Mouse (Mus musculus) left cerebral cortex, adult 9 months (tissue): ENCODE measurements around the gene Ccr6.

ENCODE experiments used
- DNase-seq, 2 experiments: peaks; one replicate each; pipeline ENCODE4 v3.0.0; 2022; ENCODE audit warnings: low spot score in 2 of 2

Ccr6 gene

GRCm38 (mm10) chr17:8233618-8234214 is 2.1 kb upstream of the Ccr6 start:
- DNase-seq: no peak

GRCm38 (mm10) chr17:8234537-8234936 is 1.3 kb upstream of the Ccr6 start:
- no peak for DNase-seq

GRCm38 (mm10) chr17:8238012-8238710 is 2.3 kb downstream of the Ccr6 start:
- DNase-seq: peak in 1 of 2 experiments; percentile 28

DNA sequence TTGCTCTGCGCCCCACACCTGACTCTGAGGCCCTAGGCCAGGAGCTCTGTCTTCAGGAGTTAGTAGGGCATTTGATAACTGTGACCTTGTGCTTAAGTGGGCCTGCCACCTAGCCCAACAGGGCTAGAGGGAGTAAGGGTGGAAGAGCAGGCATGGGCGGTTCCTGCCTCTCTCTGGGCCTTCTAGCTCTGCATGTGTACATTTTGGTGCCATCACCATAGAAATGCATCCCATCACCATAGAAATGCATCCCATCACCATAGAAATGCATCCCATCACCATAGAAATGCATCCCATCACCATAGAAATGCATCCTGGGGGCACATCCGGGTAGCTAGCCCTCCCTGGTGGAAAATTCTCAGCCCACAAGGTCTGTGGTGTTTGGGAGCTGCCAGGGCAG is 3.7 kb downstream of the Ccr6 start:
- DNase-seq: no peak

GRCm38 (mm10) chr17:8240517-8240916 is 4.7 kb downstream of the Ccr6 start:
- no peak for DNase-seq

DNA sequence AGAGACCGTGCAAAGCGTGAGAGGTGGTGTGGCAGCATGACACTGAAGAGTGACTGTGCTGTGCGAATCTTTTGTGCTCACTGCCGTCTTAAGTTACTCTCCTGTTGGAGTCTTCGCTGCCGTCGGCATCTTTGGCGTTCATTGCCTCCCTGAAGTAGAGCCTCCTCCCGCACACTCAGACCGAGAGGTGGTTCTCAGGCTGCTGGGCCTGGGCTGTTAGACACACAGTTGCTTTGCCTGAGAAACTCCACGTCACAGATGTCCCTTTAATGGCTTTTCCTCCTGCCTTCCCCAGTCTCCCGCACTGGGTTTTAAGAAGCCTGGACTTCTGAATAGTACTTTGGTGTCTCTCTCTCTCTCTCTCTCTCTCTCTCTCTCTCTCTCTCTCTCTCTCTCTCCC is 5.8 kb downstream of the Ccr6 start:
- no peak for DNase-seq

GRCm38 (mm10) chr17:8242186-8242585 is 6.3 kb downstream of the Ccr6 start:
- DNase-seq: no peak

GRCm38 (mm10) chr17:8244124-8244523 is 8.3 kb downstream of the Ccr6 start:
- DNase-seq: no peak

DNA sequence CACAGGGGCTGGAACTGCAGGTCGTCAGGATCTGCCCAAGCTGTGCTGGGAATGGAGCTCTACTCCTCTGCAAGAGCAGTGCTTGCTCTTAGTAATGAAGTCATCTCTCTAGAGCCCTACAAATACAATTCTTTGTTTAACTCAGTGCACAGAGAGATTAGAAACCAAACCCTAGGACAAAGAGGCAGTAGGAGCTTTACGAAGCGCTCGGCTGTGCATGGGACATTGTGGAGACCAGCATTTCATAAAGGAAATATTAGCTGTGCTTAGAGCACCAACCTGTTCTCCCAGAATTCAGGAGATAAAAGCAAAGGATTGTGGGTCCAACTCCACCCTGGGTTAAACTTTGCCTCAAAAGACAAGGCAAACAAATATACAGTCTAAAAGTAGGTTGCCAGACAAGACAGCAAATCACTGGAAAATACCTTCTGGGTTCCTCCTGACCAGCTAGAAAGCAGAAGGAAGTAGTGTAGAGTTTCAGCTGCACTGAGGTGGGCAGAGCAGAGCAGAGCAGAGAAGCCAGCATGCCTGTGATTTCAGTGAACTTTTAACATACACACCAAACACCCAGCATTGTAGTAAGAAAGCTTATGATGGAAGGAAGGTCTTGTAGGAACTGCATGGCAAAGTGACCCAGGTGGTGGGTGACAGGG is 10.4 kb downstream of the Ccr6 start:
- no peak for DNase-seq

- DNase-seq: no peak
Observed at GRCm38 (mm10) chr17:8251704-8252103, 15.9 kb downstream of the Ccr6 start.

- DNase-seq: no peak
Observed at GRCm38 (mm10) chr17:8254268-8254667, 18.4 kb downstream of the Ccr6 start.

DNA sequence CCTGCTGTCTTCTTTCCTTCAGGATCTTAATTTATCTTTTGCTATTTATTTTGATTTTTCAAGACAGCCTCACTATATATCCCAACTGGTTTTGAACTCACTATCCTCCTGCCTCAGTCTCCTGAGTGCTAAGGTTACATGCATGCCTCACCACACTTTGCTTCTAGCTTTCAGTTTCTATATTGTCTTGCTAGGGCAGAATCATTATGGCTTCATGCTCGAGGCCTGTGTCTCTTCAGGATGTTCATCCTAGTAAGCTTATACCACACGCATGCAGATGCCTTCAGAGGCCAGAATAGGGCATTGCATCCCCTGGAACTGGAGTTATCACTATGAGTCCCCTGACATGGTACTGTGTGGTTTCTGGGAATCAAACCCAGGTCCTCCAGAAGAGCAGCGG is 19.1 kb downstream of the Ccr6 start:
- DNase-seq: no peak

DNA sequence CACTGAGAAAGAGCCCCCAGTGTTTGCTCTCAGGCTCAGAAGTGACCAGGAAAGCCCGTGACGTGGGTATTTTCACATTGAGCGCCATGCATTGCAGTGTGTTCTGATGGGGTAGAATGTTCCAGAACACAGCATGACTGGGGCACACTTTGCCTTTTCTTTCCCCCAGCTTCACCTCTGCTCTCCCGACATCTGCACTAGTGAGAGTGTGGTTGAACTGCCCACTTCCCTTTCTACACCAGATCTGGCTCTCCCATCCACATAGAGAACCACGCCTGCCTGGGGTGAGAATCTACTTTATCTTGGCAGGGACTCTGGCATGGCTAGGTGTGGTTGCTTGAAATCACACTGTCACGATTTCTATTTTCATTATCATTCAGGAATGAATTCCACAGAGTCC is 19.7 kb downstream of the Ccr6 start:
- no peak for DNase-seq

DNA sequence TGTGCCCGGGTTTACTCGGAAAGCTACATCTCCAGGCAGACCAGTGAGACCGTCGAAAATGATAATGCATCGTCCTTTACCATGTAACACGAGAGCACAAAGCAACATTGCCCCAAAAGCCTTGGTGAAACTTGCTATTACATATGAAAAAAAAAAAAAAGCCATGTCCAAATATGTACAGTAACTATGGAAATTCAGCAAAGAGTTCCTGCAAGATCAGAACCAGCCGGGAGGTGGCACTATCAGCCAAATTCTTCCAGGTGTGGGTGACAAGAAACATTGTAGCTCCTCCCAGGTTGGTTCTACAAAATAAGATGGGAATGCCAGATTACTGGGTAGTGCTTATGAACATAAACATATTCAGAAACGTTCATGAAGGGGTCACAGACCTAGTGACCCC is 21.1 kb downstream of the Ccr6 start:
- DNase-seq: no peak

- peak; percentile 61 to 81 for DNase-seq
Observed at GRCm38 (mm10) chr17:8264638-8265037, 28.8 kb downstream of the Ccr6 start.

DNA sequence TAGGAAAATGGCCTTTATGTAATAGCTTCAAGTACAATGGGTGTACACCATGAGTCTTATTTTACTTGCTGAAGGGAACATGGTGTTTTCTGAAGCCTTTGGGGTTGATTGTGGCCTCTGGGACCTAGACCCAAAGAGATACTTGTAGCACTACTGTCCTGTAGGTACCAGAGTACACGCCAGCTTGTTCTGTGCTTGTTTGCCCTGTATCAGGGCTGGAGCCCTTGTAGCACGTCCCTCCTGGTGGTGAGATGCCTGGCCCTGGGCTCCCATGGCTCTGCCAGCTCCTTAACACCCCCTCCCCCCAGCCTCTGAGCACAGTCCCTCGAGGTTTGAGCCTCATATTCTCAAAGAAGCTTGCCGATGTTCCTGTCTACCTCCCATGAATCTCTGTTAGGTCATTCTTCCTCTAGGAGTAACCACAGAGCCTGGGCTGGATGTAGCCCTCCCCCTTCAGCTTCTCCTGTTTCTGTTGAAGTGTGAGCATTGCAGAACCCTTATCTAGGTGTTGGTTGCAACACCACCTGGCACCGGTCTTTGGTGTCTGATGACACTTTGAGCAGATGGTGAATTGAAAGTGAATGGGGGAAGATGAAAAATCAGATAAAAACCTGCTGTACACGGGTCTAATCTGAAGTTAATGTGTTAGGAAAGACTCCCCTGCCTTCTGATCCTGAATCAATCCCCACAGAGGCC is 36.4 kb downstream of the Ccr6 start:
- no peak for DNase-seq

- no peak for DNase-seq
Observed at GRCm38 (mm10) chr17:8272951-8273350, 37.1 kb downstream of the Ccr6 start.

DNA sequence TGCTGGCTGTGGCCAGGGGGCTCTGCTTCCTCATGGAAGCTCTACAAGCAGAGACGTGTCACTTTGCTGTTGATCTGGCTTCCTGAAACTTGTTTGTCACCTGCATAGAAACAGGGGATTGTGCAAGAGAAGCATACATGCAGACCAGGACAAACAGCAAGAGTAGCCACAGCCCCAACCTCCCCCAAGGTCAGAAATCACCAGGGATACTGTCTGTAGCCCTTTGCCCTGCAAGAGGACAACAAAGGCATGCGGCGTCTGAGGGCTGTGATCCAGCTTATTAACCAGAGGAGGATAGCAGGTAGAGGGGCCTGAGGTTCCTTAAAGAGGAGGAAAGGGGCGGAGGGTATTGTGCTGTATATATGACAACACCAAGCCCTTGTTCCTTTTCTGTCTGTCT is 40.2 kb downstream of the Ccr6 start:
- no peak for DNase-seq

GRCm38 (mm10) chr17:8276680-8277079 is 40.8 kb downstream of the Ccr6 start:
- DNase-seq: no peak

- DNase-seq: no peak
Observed at GRCm38 (mm10) chr17:8277266-8277665, 41.4 kb downstream of the Ccr6 start.

- no peak for DNase-seq
Observed at GRCm38 (mm10) chr17:8278356-8278755, 42.5 kb downstream of the Ccr6 start.

- peak; percentile 93 to 96 for DNase-seq
Observed at GRCm38 (mm10) chr17:8282821-8283525, 47.1 kb downstream of the Ccr6 start, which contains the start of gene Mpc1. Gene Mpc1, plus strand, starts transcription at chr17:8282904.
